Comparison of ENCODE assay signal across 9 mouse cellular contexts in the genomic region with DNA sequence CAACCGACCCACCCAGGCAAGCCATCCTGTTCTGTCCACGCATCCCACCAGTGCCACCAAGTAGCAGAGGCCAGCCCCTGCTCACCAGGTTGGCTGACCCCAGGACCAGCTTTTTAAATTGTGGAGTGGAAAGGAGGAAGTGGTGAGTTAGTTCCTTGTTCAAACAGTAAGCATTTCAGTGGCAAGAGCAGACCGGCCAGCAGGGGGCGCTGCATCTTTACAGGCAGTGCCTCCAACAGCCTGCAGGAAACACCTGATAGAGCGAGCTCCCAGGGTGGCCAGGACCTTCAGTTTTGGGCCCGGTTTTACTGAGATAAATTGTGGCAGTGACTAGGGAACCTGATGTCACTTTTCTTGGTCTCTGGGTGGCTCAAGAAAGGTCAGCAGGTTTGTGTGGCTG. TPM values are rescaled to one million over a fixed set of nuclear protein-coding genes. Genes with fewer than 3 reads are reported as not detected.
DNase-seq lines count a peak whose midpoint lies in the region; ATAC-seq lines count a peak whose summit lies in the region.
"Had no signal": no experiment of that assay in that cellular context is flagged by ENCODE, and none has a peak within 500 bp of the region (broad histone marks: within the 10 kb centered on the region; RNA-seq: fewer than 3 reads in every experiment).

No protein-coding gene starts in this region.

- H3K4me3 ChIP-seq in liver, embryonic 13.5 days (replicated peaks), result no peak overlapping the region
- H3K4me3 ChIP-seq: heart, embryonic 15.5 days had no signal

- no peak overlapping the region for H3K4me2 ChIP-seq in liver, embryonic 13.5 days
- H3K4me2 ChIP-seq: heart, embryonic 15.5 days had no signal

- DNase-seq in B cell, adult 2 months, result peak; percentile 98
- peak; percentile 90 for DNase-seq in R1 (ENCODE audit: low read depth, low spot score)
- DNase-seq in cerebellum, postnatal 10 days, result peak; percentile 94 to 97
- DNase-seq in gastrocnemius, postnatal 14 days, result peak; percentile 92
- peak; percentile 89 for DNase-seq in kidney, postnatal 14 days
- DNase-seq in liver, embryonic 13.5 days, result peak; percentile 76
- DNase-seq in ovary, postnatal 14 days (ENCODE audit: low spot score), result peak; percentile 88
- peak; percentile 92 for DNase-seq in thymus, postnatal 0 days (ENCODE audit: low spot score)

- no peaks in the 10 kb centered on the region for H3K27me3 ChIP-seq in liver, embryonic 13.5 days
- H3K27me3 ChIP-seq: heart, embryonic 15.5 days had no signal

- intact Hi-C loops in gastrocnemius, postnatal 14 days (cut with DNase I; ENCODE audit: low total_unique reads), result loop anchor here (5.0 kb wide), 1 partner anchor 35 kb away; no protein-coding TSS in a partner anchor

- H3K4me1 ChIP-seq in liver, embryonic 13.5 days (replicated peaks), result peaks cover 20% of the 10 kb centered on the region
- H3K4me1 ChIP-seq: heart, embryonic 15.5 days had no signal

- WGBS in liver, embryonic 13.5 days (ENCODE audit: insufficient replicate concordance), result 21% methylated on average over 6 of the region's 6 CpGs

- H3K36me3 ChIP-seq in liver, embryonic 13.5 days, result 0 out of 2 replicates have a peak, but pooled peaks cover 8% of the 10 kb centered on the region

- ATAC-seq in liver, embryonic 13.5 days (ENCODE audit: low read depth), result peak; percentile 32; the same call in 1 of the 2 replicates

- H3K27ac ChIP-seq in liver, embryonic 13.5 days, result no peak overlapping the region
- H3K27ac ChIP-seq: heart, embryonic 15.5 days had no signal

- no peaks in the 10 kb centered on the region for H3K9me3 ChIP-seq in liver, embryonic 13.5 days (replicated peaks)
- H3K9me3 ChIP-seq: heart, embryonic 15.5 days had no signal

- H3K9ac ChIP-seq in liver, embryonic 13.5 days, result no peak overlapping the region
- H3K9ac ChIP-seq: heart, embryonic 15.5 days had no signal

RNA-seq across cellular contexts. Expression of gene Jade2, which starts 39.7 kb away (rescaled TPM):
- 1 to 10 TPM; 2.0 to 5.0 TPM for total RNA-seq in gastrocnemius, postnatal 14 days (2021)
- polyA plus RNA-seq in liver, embryonic 13.5 days (2015; fragmentation: Nextera tagmentation; extraction: Ambion mirVana), result 0.55 and 0.61 TPM in 2 replicates
- 6.8 TPM in 2 replicates for polyA plus RNA-seq in thymus, postnatal 0 days (2015; fragmentation: Nextera tagmentation; extraction: Ambion mirVana)

RNA-seq across cellular contexts. Expression of gene Sar1b, which starts 54.3 kb away (rescaled TPM):
- 100 to 1,000 TPM; 212 to 254 TPM for total RNA-seq in gastrocnemius, postnatal 14 days (2021)
- 90.3 and 101 TPM in 2 replicates for polyA plus RNA-seq in liver, embryonic 13.5 days (2015; fragmentation: Nextera tagmentation; extraction: Ambion mirVana)
- polyA plus RNA-seq in thymus, postnatal 0 days (2015; fragmentation: Nextera tagmentation; extraction: Ambion mirVana), result 128 and 132 TPM in 2 replicates

RNA-seq across cellular contexts. Expression of gene Sec24a, which starts 54.3 kb away (rescaled TPM):
- 10 to 100 TPM; 22.9 to 35.1 TPM for total RNA-seq in gastrocnemius, postnatal 14 days (2021)
- 5.8 and 8.4 TPM in 2 replicates for polyA plus RNA-seq in liver, embryonic 13.5 days (2015; fragmentation: Nextera tagmentation; extraction: Ambion mirVana)
- 5.8 and 7.0 TPM in 2 replicates for polyA plus RNA-seq in thymus, postnatal 0 days (2015; fragmentation: Nextera tagmentation; extraction: Ambion mirVana)
